Mouse (Mus musculus): Measurements from ENCODE around the gene Vti1a. TPM values are rescaled to one million over a fixed set of nuclear protein-coding genes. Genes with fewer than 3 reads are reported as not detected.

Vti1a gene
- total RNA-seq, 2 experiments from 2014 or later, result 61.6 to 63.4 TPM

DNA sequence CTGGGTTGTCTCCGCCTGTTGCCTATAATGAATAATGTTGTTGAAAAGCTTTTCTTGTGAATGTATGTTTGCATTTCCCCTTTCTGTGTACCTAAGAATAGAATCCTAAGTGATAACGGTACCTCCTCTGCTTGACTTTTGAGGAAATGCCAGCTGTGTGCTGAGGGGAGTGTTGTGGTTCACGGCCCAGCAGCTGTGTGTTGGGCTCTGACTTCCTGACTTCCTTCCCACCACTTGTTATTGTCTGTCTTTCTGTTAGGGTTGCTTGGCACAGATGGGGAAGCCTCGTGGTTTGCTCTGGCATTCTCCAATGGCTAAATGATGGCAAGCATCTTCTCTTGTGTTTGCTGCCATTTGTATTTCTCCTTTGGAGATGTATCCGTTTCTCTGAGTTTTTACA lies 228.4 kb downstream of the Vti1a start:
- intact Hi-C loops (cut with DNase I), result loop anchor here (5.0 to 10.0 kb wide), 3 partner anchors 198 to 588 kb away; partner anchors contain the start of gene Tcf7l2
- no peak for DNase-seq (ENCODE audit: low spot score in 2 of 2)

DNA sequence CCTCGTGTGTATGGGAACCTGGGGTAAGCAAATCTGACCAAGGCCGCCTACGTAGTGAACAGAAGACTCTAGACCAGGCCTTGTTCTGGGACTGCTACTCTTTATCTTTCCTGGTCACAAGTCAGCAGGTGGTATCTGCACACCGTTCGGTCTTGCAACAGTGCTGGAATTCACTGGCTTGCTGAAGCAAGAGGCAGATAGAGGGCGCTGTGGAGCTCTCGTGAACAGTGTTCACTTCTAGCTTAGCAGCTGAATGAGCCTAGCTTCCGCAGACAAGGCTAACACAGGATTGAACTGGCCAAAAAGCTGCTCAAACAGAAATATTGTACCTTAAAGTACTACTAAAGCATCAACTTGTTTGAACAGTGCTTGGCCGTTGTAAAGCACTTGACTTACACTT lies 229.4 kb downstream of the Vti1a start:
- intact Hi-C loops (cut with DNase I), result loop anchor here (10.0 kb wide), 1 partner anchor 329 kb away; no protein-coding TSS in a partner anchor

DNA sequence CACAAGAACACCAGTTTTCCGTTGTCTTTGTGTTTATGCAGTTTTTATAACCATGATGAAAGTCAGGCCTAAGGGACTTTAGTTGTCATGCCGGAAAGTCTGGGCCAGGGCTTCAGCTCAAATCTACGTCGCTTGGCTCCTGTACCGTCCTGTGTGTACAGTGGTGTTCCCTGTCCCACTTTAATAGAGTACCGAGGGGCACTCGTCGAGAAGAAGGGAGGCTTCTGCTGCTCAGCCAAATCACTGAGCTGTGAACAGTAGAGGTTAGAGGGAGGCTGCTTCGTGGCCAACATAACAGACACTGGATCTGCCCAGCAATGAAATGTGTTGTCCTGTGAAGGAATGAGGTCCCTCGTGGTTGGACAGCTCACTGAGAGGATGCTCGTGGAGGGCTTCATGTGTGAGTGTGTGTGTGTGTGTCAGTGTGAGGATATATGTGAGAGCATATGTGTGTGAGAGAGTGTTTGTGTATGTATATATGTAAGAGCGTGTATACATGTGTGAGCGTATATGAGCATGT lies 230.0 kb downstream of the Vti1a start:
- DNase-seq (ENCODE audit: low spot score in 2 of 2), result no peak
- intact Hi-C loops (cut with DNase I), result loop anchor here (10.0 kb wide), 1 partner anchor 329 kb away; no protein-coding TSS in a partner anchor

More for the DNA sequence above, 229.4 kb downstream of the Vti1a start:
- DNase-seq (ENCODE audit: low spot score in 2 of 2), result peak; percentile 67 to 72

DNA sequence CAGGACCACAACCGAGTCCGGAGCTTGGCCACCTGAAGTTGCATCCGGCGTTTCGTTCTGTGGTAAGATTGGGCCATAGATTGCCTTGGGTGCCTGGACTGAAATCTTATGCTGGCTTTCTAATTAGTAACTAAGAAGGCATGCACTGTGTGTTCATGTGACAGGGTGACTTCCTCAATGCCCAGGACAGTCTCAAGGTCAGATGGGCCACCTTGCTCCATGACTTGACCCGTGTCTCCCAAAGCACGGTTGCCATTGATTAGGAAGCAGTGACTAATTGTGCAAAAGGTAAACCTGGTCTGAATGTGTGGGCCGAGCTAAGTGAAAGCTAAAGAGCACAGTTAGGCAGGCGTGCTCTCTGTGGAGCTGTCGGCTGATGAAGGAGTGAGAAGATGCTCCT lies 232.1 kb downstream of the Vti1a start:
- no peak for DNase-seq (ENCODE audit: low spot score in 2 of 2)
- intact Hi-C loops (cut with DNase I), result loop anchor here (10.0 kb wide), 1 partner anchor 327 kb away; no protein-coding TSS in a partner anchor

DNA sequence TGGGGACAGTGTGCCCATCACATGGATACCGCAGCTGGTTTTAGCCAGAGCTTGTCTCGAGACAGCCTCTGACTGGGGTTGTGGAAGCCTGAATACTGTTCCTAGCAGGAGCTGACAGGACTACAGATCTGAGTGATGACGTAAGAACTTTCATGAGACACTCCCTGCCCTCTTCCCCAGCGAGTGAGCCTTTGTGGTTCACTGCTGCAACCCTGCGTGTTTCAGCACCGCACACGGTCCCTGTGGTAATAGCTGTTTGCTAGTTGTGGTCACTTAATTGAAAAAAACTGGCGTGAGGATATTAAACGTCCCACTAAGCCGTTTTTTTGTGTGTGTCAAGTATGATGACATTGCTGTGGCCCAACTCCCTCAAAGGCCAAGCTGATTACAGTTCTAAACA lies 232.6 kb downstream of the Vti1a start:
- no peak for DNase-seq (ENCODE audit: low spot score in 2 of 2)
- intact Hi-C loops (cut with DNase I), result loop anchor here (10.0 kb wide), 1 partner anchor 326 kb away; no protein-coding TSS in a partner anchor

DNA sequence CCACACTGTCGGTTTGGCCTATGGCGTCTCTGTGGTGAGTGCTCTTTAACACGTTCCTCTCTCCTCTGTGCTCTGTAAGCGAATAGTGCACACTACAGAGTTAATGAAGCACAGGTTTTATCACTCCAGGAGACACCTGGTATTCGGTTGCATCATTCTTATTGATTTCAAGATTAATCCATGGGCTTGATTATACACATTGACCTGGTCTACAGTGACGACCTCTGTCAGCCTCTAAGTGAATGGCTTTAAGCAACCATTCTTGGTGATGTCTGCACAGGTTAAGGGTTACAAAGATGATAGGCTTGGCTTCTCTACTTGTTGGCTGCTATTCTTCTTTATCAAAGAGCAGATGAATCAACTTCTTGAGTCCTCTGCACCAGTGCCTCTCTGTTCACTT lies 234.1 kb downstream of the Vti1a start:
- intact Hi-C loops (cut with DNase I), result no loop called here
- DNase-seq (ENCODE audit: low spot score in 2 of 2), result no peak

DNA sequence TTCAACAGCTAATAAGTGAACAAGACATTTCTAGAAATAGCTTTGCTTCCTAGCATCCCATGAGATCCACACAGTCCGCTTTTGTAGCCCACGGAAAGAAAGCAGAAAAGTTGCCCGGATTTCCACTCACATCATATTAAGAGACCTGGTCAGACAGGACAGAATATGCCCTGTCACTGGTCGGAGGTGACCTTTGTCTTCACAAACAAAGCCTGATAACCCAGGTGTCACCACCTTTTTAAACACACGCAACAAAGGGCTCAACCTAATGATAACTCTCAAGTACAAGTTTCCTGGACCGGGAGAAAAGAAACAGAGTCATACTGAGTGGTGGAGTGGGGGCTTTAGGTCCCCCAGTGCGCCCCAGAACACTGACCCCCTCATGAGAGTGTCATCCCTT lies 236.2 kb downstream of the Vti1a start:
- intact Hi-C loops (cut with DNase I), result no loop called here

DNA sequence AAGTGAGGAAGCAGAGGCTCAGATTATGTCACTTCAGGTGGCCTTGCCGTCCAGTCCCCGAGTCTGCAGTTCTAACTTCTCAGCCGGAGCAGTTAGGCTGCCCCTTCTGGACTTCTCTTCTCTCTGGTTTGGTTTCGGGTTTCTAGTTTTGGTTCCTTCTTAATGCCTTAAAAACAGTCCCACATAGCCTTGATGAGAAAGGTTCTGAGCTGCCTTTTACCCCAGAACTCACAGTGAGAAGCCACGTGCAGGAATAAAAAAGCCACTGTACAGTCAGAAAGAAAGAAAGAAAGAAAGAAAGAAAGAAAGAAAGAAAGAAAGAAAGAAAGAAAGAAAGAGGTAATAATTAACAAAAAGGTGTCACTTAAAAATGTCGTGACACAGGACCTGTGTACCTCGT lies 236.8 kb downstream of the Vti1a start:
- DNase-seq (ENCODE audit: low spot score in 2 of 2), result no peak
- intact Hi-C loops (cut with DNase I), result no loop called here

More for the DNA sequence above, 236.2 kb downstream of the Vti1a start:
- no peak for DNase-seq (ENCODE audit: low spot score in 2 of 2)

DNA sequence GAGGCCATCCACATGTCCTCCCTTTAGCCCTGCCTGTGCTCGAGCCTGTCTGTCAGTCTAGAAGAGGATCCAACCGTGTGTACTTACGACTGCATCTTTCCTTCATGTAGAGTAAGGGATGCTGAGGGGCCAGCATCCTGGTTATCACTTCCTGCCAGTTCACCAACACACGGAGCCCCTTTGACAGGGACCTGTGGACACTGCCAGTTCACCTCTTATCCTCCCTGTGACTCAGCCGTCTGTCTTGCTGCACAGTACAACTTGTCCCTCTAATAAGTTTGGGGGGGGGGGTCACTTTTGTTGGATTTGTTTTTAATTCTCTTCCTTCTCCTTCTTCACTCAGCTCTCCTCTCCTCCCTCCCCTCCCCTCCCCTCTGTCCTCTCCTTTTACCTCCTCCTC lies 238.2 kb downstream of the Vti1a start:
- intact Hi-C loops (cut with DNase I), result no loop called here
- DNase-seq (ENCODE audit: low spot score in 2 of 2), result no peak

DNA sequence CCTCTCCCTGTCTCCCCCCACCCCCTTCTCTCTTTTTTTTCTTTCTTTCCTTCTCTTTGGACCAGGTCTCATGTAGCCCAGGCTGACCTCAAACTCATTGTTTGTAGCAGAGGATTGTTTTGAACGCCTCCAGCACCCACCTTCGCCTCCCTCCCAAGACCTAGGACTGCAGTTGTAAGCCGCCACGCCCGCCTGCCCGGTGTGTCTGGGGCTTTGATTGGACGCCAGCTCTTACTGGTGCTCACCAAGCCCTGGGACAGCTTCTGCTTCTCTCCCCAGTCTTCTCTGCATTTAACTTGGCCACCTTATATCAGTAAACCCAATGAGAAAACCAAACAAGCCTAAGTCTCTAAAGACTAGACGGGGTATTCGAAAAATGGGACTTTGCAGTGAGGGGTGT lies 238.6 kb downstream of the Vti1a start:
- no peak for DNase-seq (ENCODE audit: low spot score in 2 of 2)
- intact Hi-C loops (cut with DNase I), result no loop called here

DNA sequence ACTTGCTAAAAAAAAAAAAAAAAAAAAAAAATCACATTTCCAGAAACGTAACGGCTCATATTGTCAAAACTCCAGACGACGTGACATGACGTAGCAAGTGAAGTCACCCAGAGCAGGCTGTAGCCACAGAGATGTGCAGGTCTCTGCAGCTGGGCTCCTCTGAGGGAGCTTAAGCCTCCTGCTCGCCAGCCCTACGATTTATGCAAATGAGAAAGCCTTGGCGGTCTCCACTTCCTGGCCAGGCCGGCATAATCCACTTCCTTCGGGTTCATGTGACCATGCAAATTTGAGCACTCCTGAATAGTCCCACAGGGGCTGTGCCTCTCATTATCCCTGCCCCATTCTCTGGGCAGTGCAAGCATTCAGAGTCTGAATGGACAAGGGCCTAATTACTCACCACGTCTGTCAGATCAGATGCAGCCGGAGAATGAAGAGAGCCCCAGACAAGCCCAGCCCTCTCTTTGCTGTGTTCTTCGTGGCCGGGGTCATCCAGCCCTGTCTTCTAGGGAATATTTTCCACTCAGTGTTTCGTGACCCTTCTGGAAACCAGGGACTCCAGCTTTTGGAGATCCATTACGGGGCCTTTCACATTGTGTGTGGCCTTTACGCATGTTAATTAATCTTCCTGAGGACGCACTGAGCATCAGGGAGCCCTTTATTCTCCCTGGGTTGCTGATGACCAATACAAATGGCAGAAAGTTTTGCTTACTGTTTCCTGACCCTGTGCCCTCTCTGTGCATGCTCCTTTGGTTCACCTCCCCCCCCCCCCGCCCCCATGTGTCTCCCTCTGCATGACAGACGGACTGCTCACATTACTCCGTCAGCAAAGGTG lies 240.3 kb downstream of the Vti1a start:
- intact Hi-C loops (cut with DNase I), result no loop called here
- DNase-seq (ENCODE audit: low spot score in 2 of 2), result peak; percentile 33 to 69

DNA sequence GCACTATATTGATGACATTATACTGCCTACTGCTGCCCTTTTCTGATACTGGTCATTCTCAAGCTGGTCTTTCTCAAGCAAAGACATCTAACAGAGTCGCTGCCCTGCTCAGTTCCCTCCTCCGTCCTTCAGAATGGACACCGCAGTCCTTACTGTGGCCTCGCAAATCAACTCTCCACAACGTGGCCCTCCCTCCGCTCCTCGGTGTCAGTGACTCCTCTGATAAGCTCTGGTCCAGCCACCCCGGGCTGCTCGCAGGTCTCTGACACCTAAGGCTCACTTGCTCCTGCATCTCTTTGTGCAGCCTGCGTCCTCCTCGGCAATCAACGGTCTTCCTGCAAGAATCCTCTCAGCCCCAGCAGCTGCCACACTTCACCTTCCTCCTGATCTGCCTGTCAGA lies 243.2 kb downstream of the Vti1a start:
- DNase-seq (ENCODE audit: low spot score in 2 of 2), result no peak
- intact Hi-C loops (cut with DNase I), result no loop called here

DNA sequence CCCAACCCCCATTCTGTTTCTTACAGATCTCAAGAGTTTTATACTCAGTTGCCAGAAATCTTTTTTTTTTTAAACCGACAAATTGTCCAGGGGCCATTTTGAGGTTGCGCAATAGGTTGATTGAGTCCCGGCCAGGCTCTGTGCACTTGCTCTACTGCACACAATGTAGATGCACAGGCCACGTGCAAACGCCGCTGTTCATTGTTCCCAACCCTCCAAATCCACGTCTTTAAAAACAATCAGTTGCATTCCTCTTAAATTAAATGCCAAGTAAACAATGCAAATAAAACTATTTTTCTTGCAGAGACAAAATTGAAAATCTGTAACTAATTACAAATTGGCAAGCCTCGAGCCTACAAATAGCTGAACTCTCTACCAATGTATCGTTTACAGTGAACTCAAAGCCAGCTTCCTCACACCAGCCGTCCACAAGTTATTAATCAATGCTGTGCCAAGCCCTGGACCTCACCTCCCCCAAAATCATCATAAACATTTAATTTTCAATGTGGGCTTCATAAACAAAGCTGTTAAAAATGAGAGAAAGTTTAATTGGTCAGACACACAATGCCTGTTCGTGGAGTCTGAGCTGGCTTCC lies 244.1 kb downstream of the Vti1a start:
- no peak for DNase-seq (ENCODE audit: low spot score in 2 of 2)
- intact Hi-C loops (cut with DNase I), result no loop called here

DNA sequence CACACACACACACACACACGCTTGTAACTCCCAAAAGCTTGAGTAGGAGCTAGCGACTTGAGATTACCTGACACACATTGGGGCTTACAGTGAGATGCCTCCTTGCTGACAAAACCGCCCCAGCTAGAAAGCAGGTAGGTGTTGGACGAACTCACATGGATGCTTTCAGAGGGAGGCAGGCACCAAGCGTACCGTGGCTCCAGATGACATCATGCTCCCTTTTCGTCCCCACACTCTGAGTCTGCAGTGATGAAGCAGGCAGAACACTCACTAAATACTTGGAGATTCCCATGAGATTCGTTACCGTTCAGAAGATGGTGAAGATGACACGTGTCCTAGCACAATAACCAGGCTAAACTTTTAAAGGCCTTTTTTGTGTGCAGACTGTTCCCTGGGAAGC lies 245.4 kb downstream of the Vti1a start:
- no peak for DNase-seq (ENCODE audit: low spot score in 2 of 2)
- intact Hi-C loops (cut with DNase I), result no loop called here

DNA sequence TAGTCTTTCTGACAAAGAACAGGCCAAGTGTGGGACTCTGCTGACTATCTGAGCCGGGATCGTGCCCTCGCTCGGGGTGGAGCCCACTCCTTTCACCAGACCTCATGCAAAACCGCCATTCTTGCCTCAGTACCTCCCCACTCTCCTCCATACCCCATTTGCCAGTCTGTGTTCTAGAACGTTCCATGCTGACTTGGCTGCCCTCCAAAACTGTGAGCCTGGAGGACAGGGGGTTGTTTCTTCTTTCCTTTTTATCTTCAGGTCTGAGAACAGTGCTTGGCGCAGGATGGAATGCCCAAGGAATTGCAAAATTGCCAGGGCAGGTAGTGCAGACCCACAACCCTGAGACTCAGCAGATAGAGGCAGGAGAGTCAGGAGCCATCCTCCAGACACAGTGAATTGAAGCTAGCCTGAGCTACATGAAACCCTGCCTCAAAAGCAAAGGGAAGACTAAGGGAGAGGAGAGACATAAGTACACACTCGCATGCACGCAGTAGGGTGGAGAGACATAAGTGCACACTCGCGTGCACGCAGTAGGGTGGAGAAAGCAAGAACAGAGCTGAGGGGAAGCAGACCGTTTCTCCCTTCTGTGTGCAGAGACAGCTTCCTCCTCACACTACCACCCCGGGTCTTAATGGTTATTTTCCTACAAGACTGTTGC lies 246.5 kb downstream of the Vti1a start:
- intact Hi-C loops (cut with DNase I), result no loop called here
- no peak for DNase-seq (ENCODE audit: low spot score in 2 of 2)

DNA sequence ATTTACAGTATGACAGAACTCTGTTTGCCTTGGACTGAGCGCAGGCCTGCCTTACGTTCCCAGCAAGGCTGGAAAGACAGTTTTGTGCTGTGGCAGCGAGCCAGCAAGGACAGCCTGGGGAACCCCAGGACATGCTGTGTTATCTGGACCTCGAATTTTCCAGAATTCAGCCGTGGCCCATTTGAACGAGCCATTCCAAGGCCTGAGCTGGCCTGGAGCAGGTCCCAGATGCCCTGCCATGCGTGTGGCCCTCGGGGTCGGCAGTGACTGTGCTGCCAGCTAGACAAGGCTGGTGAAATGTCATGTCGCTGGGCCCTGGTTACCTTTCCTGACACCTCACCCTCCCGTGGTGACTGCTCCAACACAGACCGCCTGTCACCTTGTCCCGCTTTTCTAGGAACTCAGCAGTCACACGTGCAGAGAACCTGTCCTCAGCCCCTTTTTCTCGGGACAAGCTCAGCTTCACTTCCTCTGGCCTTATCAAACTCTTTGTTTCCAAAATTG lies 247.1 kb downstream of the Vti1a start:
- intact Hi-C loops (cut with DNase I), result no loop called here
- no peak for DNase-seq (ENCODE audit: low spot score in 2 of 2)

DNA sequence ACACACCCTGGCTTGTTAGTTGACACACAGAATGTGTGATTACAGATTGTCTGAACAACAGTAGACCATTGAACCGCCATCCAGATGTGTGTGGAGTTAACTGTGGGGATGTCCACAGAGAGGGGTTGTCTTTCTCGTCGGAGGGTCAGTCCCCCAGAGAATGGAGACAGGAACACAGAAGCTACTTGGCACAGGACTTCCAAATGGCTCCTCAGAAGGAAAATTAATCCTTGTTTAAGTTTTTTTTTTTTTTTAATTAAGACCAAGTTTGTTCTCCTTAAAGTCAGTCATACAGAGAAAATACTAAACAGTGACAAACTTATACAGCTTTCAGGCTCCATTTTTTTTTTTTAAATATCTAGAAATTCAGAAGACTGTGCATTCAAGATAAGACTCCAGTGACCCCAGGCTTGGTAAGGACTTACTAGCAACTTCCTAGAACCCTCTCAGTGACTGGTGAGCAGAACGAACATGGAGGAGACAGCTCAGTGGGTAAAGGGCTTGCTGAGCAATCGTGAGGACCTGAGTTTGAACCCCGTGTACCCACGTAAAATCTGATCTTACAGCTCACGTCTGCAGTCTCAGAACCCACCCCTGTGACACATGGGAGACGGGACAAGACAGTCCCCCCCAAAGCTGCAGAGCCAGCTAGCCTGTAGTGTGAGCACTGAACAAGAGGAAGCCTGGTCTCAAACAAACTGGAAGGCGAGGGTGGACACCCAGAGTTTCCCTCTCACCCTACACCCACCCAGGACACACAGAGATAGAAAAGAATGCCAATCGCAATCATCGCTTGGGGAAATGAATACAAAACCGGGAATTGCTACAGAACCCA lies 248.2 kb downstream of the Vti1a start:
- no peak for DNase-seq (ENCODE audit: low spot score in 2 of 2)
- intact Hi-C loops (cut with DNase I), result no loop called here

DNA sequence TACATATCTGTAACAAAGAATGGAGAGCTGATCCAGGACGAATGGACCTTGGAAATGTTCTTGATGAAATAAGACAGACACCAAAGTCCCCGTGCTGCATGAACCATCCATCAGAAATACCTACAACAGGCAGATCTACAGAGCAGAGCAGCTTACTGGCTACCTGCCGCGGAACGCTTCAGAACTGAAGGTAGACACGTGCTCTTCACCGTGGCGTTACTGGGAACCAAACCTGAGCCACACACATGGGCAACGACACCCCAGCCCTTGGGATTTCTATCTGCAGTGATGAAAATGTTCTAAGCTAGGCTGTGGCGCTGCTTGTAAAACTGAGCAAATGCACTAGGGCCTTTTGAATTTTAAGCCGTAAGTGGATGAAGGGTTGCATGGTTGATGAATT lies 249.0 kb downstream of the Vti1a start:
- no peak for DNase-seq (ENCODE audit: low spot score in 2 of 2)
- intact Hi-C loops (cut with DNase I), result no loop called here

Measured in left cerebral cortex, postnatal 25 days (tissue).